Mouse (Mus musculus) thymus, adult 2 months (tissue): ENCODE results near the gene Cnppd1. TPM values are rescaled to one million over a fixed set of nuclear protein-coding genes. Genes with fewer than 3 reads are reported as not detected.

Experiments used
- DNase-seq: peaks from one replicate; pipeline ENCODE4 v3.0.0; 2021
- H3K27ac ChIP-seq: fragments of 200-500 bp; 2 replicates; pipeline ENCODE4 v1.5.1; 2012; ENCODE audit warnings: low read length, control low read depth; ENCODE audit not compliant: control insufficient read depth, insufficient read depth
- H3K27me3 ChIP-seq: fragments of 200-500 bp; 2 replicates; pipeline ENCODE4 v1.6.1; 2012; ENCODE audit warnings: mild to moderate bottlenecking, low read length, moderate library complexity, mixed read lengths; ENCODE audit not compliant: control insufficient read depth, insufficient read depth
- H3K36me3 ChIP-seq: fragments of 200-500 bp; 2 replicates; pipeline ENCODE4 v1.6.1; 2012; ENCODE audit warnings: mild to moderate bottlenecking, low read length, moderate library complexity; ENCODE audit not compliant: control insufficient read depth, insufficient read depth
- H3K4me1 ChIP-seq: fragments of 200-500 bp; replicated peaks from 2 replicates; pipeline ENCODE4 v1.6.1; 2012; ENCODE audit warnings: low read length; ENCODE audit not compliant: control insufficient read depth, insufficient read depth
- H3K4me3 ChIP-seq: fragments of 200-500 bp; 2 replicates; pipeline ENCODE4 v1.5.1; 2012; ENCODE audit warnings: mild to moderate bottlenecking, low read length, control low read depth, moderate library complexity; ENCODE audit not compliant: control insufficient read depth, insufficient read depth
- CTCF ChIP-seq: fragments of 200-500 bp; IDR thresholded peaks from 2 replicates; pipeline ENCODE4 v1.5.1; 2012; ENCODE audit warnings: mild to moderate bottlenecking, control low read depth, low read length, moderate library complexity, borderline replicate concordance; ENCODE audit not compliant: control insufficient read depth, poor library complexity, insufficient read depth; ENCODE audit errors: extremely low read depth
- POLR2A ChIP-seq: fragments of 200-500 bp; IDR thresholded peaks from 2 replicates; pipeline ENCODE4 v1.6.1; 2012; ENCODE audit warnings: mild to moderate bottlenecking, low read length, control low read depth, moderate library complexity; ENCODE audit not compliant: control insufficient read depth, poor library complexity, insufficient read depth; ENCODE audit errors: extremely low read depth
- WGBS: fragments of 180-500 bp; shearing (Covaris S2); methylation state at CpG from one replicate; pipeline ENCODE4 v1.1.7; 2018; 5-methylcytosine and 5-hydroxymethylcytosine counted together
- polyA plus RNA-seq: library from polyadenylated mRNA; depleted of rRNA; stranded (reverse); fragments of >200 nt; gene quantifications from 2 replicates; pipeline ENCODE4 v1.2.3, GENCODE M21; 2012

Gene Cnppd1
- polyA plus RNA-seq, 1 experiment, result 141 TPM

- DNase-seq, result no peak
These were observed 5.1 kb upstream of the Cnppd1 start for GRCm38 (mm10) chr1:75147411-75148135.

DNA sequence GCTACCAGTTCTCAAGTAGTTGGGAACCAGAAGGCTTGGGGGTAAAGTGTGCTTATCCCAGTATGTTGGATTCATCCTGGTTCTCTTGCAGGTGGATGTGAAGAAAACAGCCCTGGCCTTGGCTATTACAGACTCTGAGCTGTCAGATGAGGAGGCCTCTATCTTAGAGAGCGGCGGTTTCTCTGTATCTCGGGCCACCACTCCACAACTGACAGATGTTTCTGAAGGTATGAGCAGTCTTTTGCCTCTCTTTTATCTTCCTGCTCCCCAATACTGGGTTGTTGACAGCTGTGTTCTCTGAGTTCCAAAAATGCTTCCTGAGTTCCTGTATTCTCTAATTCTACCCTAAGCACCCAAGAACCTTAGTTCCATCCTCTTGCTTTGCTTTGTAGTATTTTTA lies 3.1 kb upstream of the Cnppd1 start:
- Histone ChIP-seq H3K27ac (no peak overlapping the region), H3K4me1 (peaks cover 7% of the 10 kb centered on the region), H3K27me3 (no peaks in the 10 kb centered on the region), H3K36me3 (peaks cover 24% of the 10 kb centered on the region), H3K4me3 (no peak overlapping the region)
- WGBS, result 94% methylated on average over 3 of the region's 3 CpGs
- TF ChIP-seq CTCF (no peak), POLR2A (no peak)
- no peak for DNase-seq

More at GRCm38 (mm10) chr1:75147411-75148135, 5.1 kb upstream of the Cnppd1 start:
- Histone ChIP-seq H3K4me3 (no peak overlapping the region), H3K4me1 (peaks cover 3% of the 10 kb centered on the region; the same call in 1 of the 2 replicates), H3K27ac (no peak overlapping the region), H3K36me3 (peaks cover 24% of the 10 kb centered on the region), H3K27me3 (no peaks in the 10 kb centered on the region)
- WGBS, result 95% methylated on average over 7 of the region's 7 CpGs
- TF ChIP-seq POLR2A, result no peak
- TF ChIP-seq CTCF, result no peak

GRCm38 (mm10) chr1:75141486-75142190 lies 873 bp downstream of the Cnppd1 start:
- DNase-seq, result peak; percentile 75
- under 1% methylated on average over 53 of the region's 53 CpGs for WGBS

DNA sequence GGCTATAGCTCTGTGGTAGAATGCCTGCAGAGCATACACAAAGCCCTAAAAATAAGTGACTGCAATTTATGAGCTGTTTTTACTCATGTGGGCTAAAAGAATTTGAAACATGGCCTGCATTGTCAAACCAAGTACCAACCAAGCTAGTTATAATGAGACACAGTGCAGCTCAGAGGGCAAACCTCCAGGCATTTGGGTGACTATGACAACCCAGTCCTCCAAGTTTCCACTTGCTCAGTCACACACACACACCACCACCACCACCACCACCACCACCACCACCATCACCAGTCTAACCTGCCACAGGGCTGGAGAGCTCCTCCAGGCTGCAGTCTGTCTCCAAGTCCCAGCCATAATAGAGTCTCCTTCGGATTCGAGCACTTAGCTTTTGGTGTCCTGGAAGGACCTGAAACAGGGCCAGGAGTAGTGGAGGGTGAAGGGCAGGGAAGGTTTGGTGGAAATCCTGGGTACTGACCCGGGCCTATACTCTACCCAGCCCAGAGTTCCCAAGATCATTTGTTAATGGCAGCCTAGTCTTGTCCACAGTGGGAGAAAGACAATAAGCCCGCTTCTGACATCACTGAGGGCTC lies 1.8 kb downstream of the Cnppd1 start:
- no peak for DNase-seq
- Histone ChIP-seq H3K36me3 (peaks cover 28% of the 10 kb centered on the region), H3K4me1 (peaks cover 7% of the 10 kb centered on the region), H3K27ac (peak overlapping the region; percentile 90), H3K27me3 (no peaks in the 10 kb centered on the region), H3K4me3 (peak overlapping the region; percentile 84)
- WGBS, result 42% methylated on average over 4 of the region's 4 CpGs
- TF ChIP-seq POLR2A (no peak), CTCF (no peak)

More at GRCm38 (mm10) chr1:75141486-75142190, 873 bp downstream of the Cnppd1 start:
- Histone ChIP-seq H3K4me3 (peak overlapping the region; percentile 84), H3K27me3 (no peaks in the 10 kb centered on the region), H3K27ac (peak overlapping the region; percentile 90), H3K4me1 (peaks cover 7% of the 10 kb centered on the region), H3K36me3 (peaks cover 29% of the 10 kb centered on the region)
- peak; percentile 77 for TF ChIP-seq POLR2A
- TF ChIP-seq CTCF, result peak; percentile 54; the same call in 1 of the 2 replicates

DNA sequence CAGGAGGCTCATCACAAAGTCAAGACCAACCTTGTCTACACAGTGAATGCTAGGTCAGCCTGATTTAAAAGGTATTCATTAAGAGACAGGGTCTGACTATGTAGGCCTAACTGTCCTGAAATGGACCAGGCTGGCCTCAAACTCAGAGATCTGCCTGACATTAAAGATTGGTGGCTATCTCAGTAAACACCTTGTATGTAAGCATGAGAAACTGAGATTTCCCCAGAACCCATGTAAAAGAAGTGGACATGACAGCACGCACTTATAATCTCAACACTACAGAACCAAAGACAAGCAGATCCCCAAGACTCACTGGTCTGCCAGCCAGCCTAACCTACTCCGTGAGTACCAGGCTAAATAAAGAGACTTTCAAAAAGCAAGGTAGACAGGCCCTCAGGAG lies 4.1 kb downstream of the Cnppd1 start:
- Histone ChIP-seq H3K36me3 (peaks cover 27% of the 10 kb centered on the region), H3K4me3 (no peak overlapping the region), H3K27ac (no peak overlapping the region), H3K27me3 (no peaks in the 10 kb centered on the region), H3K4me1 (peaks cover 7% of the 10 kb centered on the region)
- TF ChIP-seq CTCF, result no peak
- no peak for TF ChIP-seq POLR2A
- no peak for DNase-seq
- whole genome bisulfite sequencing, result 95% methylated on average over 2 of the region's 2 CpGs

GRCm38 (mm10) chr1:75136730-75137129 lies 5.8 kb downstream of the Cnppd1 start:
- H3K27ac ChIP-seq, result no peak overlapping the region
- H3K36me3 ChIP-seq, result peaks cover 27% of the 10 kb centered on the region
- H3K4me3 ChIP-seq, result no peak overlapping the region
- DNase-seq, result no peak
- 90% methylated on average over 3 of the region's 3 CpGs for WGBS
- H3K4me1 ChIP-seq, result peaks cover 4% of the 10 kb centered on the region
- no peaks in the 10 kb centered on the region for H3K27me3 ChIP-seq
- no peak for TF ChIP-seq POLR2A
- no peak for TF ChIP-seq CTCF
